Mouse (Mus musculus) urinary bladder, postnatal 36 days (tissue): ENCODE results near the gene Frmd6.

ENCODE experiments used
- DNase-seq, 2 experiments: peaks; one replicate each; pipeline ENCODE4 v3.0.0; 2022; ENCODE audit warnings: low spot score in 2 of 2, mixed read lengths in 1 of 2

Gene Frmd6

DNA sequence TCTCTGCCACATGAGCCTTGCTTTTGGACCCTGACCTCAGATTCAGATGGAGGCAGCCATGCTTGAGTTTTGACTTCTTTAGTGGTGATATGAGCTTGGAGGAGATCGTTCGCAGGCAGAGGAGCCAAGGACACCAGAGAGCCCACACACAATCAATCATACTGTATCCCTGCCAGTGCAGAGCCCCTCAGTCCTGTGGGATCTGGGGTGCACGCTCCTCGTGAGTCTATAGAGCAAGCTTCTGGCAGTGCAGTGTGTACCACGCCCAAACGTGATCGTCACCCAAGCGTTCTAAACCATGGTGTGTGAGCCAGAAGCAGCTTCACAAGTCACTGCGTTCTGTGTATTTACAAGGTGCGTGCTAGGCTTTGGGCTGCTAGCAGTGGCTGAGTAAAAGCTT, 70.8 kb downstream of the Frmd6 start:
- no peak for DNase-seq

DNA sequence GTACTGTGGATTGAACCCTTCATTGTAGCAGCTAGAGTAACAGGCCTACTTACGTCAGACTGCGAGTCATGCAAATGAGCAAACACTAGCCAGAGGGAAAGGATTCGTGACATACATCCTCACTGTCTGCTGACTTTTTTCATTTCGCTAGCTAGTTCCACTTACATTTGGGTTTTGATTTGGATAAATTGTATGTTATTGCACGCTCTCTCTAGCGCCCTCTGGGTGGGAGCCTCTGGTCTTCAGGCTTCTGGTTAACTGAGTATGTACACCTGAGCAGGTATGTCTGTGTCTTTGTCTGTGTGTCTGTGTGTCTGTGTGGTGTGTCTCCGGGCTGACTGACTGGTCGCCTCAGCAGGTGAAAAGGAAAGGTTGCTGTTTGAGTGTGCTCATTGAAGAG, 72.1 kb downstream of the Frmd6 start:
- no peak for DNase-seq

DNA sequence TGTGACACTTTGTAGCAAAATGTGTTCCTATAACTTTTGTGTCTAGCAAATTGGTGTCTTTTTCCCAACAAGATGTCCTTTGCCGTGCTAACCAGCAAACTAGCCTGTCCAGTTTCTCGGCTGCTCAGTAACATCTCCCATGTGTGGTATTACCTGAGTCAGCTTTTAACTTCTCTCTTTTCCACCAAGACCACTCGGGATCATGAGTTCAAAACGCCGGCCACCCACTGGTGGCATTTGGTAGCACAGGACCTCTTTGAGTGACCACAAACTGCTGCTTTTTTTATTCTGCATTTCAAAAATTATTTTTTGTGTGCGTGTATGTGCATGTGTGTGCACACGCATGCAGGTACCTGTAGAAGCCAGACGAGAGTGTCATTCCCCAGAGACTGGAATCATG, 73.1 kb downstream of the Frmd6 start:
- DNase-seq: no peak

DNA sequence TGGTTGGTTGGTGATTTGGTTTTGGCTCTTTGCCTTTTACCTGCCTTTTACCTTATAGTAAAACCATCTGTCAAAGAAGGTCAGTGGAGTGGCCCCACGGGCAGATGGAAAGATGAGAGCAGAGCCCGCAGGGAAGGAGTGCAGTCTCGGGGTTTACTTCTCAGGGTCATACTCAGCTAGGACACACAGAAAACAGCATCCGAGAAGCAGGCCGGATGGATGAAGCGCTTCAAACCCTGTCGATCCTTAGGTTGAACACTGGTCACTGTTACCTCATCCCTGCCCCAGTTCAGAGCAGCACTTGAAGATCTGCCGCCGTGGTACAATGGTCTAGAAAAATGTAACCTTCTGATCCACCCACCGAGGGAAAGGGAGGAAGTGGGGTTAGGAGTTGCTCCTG, 79.2 kb downstream of the Frmd6 start:
- DNase-seq: no peak

DNA sequence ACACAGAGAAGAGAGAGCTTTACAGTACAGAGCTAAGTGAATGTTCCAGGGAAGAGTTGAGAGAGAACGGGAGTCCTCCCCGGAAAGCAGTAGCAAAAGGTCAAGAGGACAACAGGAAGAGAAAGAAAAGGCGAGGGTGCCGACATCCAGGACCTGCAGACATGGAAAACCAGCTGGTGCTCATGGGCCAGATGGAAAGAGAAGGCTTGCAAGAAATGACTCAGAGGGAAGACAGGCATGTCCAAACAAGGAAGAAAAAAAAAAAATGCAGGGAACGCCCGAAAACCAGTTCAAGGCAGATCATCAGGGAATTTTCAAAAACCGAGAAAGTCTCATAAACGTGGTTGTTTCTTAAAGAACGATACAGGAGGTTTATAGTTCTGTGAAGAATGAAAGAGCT, 81.6 kb downstream of the Frmd6 start:
- no peak for DNase-seq

DNA sequence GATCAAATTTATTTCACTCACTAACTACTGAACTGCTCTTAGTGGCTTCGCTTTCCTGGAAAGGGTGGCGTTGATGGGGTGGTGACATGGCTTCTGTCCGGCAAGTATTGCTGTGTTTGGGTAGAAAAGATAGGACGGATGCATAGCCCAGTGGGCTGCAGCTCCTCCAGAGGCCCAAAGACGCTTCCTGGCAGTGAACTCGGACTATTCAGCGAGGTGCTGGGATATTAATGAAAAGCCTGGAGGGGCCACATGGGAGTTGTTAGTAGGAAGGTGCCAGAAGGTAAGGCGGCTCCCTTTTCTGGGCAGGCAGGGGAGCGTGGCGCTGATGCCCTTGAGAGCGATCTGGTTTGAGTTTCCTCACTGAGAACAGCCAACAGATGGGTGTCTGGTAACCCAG, 82.3 kb downstream of the Frmd6 start:
- DNase-seq: no peak

DNA sequence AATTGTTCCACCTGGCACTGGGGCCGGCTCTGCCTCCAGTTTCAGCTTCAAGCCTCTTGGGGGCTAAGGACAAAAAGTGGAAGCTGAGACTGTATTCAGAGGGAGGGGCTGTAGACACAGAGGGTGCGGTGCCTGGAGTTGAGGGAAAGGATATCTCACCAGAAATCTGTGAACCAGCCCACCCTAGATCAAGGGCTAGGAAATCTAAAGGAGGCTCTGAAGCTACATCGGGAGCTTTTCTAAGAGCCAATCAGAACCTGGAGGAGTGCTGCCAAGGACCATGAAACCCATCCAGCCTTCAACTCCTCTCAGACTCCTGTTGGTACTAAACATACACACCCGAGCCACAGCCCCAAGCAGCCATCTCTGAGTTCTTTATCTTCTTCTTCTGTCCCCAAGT, 82.8 kb downstream of the Frmd6 start:
- DNase-seq: no peak

DNA sequence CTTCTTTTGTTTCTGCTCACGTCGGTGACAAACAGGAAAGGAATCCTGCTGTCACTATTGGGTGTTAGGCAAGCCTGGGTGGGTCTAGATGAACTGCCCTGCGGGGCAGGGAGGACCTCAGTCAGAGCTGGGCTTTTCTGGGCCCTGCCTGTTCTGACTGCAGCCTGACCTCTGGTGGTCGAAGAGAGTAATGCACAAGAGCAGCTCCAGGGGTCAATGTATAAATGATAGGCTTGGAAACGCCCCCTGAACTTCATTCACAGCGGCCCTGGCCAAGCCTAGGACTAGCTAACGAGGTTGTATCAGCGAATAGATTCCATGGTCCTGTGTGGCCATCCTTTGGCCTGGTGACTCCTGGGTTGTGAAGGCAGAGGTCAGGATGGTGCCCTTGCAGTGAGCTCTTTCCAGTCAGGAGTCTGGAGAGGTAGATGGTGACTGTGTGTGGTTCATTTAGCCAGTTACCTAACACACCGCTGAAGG, 85.0 kb downstream of the Frmd6 start:
- peak; percentile 78 to 79 for DNase-seq

DNA sequence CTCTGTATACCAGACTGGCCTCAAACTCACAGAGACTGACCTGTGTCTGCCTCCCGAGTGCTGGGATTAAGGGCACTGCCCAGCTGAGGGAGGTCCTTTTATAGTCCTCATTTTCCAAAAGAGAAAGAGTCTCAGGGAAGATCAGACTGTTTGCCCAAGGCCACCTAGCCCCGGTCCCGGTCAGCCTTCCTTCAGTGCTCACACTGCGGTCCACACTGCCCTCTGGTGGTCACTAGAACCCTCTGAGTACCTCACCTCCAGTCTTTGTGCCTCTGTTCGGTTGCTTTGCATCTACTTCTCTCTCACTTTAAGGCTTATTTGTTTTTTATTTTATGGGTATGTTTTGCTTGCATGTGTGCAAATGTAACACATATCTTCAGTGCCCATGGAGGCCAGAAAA, 85.7 kb downstream of the Frmd6 start:
- peak; percentile 69 to 82 for DNase-seq

DNA sequence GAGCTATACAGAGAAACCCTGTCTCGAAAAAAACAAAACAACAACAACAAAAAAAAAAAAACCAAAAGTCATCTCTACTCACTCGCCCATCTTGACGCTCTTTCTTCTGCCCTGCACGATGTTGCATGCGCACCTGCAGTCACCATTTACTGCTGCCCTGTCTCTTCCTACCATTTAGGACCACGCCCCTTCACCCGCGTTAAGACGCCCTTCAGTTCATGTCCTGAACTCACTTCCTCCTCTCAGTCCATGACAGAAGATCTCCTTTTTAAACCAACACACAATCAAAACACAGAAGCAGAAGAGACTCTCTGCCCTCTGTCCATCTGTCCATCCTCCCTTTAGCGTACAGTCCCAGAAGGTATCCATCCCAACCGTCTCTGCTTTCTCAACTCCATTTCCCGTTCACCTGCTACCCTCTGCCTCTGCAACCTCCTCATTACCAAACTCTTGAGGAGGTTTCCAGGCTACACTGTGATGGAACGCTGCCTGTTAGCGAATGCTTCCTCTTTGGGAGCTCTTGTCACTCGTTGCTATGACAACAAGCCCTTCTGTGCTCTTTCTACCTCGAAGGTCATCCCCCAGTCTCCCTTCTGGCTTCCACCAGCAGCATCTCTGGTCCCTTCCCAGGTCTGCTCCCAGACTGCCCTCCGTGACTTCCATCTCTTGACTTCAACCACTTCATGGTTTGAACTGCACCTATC, 86.5 kb downstream of the Frmd6 start:
- DNase-seq: no peak

DNA sequence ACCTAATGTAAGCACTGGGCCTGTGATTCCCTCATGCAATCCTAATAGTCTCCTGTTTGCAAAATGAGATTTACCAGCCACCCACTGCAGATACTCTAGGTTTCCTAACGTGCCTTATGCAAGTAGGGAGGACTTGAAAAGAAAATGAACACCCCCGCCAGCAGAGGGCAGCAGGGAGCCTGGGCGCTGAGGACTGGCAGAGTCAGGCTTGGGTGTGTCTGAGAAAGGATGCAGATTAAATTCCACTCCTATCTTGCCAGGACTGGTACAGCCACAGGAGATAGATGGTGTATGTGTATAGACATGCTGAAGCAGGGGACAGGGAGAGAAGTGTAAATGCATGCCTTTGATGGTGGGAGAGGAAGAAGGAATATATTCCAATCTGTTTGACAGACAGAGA, 88.1 kb downstream of the Frmd6 start:
- peak; percentile 73 to 83 for DNase-seq

DNA sequence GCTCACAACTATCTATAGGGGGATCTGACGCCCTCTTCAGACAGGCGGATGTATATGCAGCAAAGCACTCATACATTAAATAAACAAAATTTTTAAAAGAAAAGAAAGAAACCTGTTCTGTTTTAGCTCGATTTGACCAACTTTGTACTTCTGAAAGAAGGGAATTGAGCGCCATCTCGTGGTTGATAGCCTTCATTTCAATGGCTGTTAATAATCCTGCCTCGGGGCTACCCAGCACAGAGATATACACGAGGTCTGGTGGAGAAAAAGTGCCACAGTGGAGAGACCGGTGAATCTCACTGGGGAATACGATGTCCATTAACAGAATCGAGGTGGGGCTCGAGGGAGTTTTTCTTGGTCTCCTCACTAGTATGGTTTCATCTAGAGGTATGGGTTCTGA, 89.1 kb downstream of the Frmd6 start:
- no peak for DNase-seq

DNA sequence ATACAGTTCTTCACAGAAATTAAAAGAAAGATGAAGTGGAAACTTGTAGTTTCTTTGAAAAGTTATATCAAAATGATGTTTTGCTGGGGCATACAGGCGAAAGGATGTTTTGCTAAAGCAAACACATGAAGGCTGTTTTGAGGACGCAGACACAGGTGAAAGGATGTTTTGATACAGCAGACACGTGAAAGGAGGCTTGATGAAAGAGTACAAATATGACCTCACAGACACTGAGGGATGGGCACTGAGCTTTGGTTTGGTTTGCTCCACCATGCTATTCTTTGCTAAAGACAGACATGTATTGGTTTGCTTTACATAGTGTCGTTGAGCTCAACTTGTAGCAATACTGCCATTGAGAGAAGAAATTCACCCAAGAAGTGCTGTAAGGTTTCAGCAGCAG, 104.5 kb downstream of the Frmd6 start:
- DNase-seq: no peak

DNA sequence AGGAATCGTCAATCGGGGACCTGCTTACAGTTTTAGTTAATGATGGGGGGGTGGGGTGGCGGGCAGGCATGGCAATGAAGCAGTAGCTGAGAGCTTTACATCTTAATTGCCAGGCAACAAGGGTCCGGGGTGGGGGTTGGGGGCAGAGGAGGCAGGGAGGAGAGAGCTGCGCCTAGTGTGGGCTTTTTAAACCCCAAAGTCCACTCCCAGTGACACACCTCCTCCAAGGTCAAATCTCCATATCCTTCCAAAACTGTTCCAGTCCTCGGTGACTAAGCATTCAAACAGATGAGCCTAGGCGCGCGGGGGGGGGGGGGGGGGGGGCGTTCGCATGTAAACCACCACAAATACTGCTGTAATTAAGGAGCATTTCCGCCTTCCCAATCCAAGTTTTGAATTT, 111.8 kb downstream of the Frmd6 start:
- DNase-seq: no peak

DNA sequence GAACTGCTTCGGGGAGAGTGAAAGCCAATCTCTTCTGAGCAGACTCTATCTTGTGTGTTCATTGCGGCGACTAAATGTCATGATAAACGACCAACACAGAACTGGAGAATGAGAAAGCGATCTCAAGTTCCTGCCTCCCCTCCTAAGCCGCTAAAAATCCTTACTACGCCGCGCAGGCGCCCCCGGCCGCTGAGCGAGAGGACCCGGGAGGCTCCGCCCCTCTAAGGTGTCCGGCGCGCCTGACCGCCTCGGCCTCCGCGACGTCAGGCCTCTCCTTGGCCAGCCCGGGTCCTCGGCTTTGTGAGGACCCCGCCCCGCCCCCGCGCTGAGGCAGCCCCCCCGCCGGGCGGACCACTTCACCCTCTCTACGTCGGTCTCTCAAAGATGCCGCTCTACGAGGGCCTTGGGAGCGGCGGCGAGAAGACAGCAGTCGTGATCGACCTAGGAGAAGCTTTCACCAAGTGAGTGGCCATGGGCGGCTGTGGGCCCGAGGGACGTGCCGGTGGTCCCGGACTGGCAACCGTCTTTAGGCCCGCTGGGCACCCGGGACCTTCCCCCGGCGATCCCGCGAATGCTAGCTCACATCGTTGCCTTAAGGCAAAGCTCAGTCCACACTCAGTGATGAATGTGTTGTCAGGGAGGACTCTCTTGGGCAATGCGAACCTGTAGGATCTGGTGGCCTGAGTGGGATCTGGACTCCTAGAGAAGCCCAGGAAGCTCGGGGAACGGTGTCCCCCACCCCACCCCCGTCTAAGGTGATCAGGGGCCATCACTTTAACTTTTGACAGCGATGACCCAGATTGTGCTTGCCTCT, 112.5 kb downstream of the Frmd6 start, which contains the start of gene Actr10:
Gene Actr10, plus strand, starts transcription at position 287 of the 814 bp plus-strand sequence.
- DNase-seq: peak; percentile 86 to 92

DNA sequence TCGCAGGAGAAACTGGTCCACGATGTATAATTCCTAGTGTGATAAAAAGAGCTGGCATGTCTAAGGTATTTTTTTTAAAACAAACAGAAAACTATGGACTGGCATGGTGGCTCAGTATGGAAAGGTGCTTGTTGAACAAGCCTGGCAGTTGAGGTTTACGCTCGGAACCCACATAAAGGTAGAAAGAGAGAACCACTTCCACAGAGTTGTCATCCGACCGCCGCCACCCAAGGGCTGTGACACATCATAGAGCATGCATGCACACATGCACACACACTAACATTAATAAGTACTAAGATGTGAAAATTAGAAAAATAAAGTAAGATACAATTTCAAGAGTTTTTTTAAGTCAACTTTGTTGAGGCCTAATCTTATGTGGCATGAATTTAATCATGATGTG, 115.5 kb downstream of the Frmd6 start:
- no peak for DNase-seq

DNA sequence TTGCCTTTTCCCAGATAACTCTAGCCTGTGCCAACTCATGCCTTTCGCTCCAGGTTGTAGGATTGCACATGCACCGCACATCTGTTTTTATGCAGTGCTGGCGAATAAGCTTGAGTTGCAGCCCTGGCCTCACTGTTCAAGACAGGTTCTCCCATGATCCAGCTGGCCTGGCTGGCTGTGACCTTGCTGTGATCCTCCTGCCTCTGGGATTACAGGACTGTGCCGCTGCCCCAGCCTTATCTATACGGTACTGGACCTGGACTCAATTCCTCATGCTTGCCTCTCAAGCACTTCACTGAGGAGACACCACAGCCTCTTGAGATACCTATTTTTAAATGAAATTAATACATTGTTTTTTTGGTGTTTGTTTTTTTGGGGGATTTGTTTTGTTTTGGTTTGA, 118.9 kb downstream of the Frmd6 start:
- DNase-seq: no peak

DNA sequence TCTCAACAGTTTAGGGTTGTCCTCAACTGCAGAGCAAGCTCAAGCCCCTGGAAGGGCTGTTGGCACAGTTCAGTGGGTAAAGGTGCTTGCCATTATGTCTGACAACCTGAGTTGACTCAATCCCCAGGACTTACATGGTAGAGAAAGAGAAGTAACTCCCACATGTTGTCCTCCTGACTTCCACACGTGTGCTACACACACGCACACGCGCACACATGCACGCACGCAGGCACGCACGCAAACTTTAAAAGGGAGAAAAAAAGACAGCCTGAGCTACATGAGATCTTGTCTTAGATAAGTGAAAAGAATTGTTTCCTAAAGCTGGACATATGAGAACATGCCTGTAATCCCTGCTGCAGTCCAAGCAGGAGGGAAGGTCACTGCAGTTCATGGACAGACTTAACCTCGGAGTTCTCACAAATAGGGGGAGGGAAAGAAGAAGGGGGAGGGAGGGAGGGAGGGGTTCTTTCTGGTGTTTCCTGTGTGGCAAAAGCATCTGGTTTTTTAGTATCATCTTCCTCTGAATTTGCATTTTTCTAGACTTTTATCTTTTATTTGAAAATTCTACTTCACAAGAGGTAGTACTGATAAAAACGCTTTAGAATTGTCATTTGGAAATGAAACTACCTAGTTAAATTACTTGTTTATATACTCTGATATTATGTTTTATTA, 121.4 kb downstream of the Frmd6 start:
- no peak for DNase-seq
